Mouse (Mus musculus) neural tube, postnatal 0 days (tissue): ENCODE results near the gene Dll1. TPM values are rescaled to one million over a fixed set of nuclear protein-coding genes. Genes with fewer than 3 reads are reported as not detected.

Source experiments
- polyA plus RNA-seq: library from polyadenylated mRNA; unstranded; fragments of >200 nt; fragmentation: Nextera tagmentation; extraction: Ambion mirVana; gene quantifications from 2 replicates; pipeline ENCODE4 v1.2.1, GENCODE M21; 2015

Gene Dll1
- polyA plus RNA-seq = 8.9 and 9.4 TPM in 2 replicates

DNA sequence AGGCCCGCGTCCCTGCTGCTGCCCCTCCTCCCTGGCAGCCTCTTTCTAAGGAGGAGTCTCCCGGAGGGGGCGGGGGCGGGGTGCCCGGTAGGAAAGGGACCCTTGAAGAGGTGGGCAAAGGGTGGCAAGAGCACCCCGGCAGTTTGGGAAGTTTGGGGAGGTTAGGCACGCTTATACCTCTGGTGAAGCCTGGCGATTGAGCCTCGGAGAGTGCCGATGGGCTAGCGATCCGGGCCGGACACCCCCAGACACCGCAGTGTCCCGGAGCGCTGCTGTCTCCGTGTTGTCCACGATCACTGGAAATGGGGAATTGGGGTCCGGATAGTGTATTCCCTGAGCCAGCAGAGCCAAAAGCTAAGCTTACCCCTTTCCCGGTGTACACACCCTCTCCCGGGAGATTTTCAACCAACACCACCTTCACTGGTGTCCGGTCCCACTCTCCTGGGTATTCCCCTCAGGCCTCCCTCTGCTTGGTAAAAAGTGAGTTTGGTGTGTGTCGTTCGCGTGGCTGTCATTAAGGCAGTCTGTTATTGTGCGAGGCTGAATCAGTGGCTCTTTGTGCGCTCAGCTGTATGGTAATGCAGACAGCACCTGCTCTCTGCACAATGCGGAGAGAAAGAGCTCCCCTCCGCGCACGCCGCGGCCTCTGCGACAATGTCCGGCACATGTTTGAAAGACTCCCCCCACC lies at the start of gene Dll1:
Gene Dll1, minus strand, starts transcription at position 379 of the 688 bp plus-strand sequence.

DNA sequence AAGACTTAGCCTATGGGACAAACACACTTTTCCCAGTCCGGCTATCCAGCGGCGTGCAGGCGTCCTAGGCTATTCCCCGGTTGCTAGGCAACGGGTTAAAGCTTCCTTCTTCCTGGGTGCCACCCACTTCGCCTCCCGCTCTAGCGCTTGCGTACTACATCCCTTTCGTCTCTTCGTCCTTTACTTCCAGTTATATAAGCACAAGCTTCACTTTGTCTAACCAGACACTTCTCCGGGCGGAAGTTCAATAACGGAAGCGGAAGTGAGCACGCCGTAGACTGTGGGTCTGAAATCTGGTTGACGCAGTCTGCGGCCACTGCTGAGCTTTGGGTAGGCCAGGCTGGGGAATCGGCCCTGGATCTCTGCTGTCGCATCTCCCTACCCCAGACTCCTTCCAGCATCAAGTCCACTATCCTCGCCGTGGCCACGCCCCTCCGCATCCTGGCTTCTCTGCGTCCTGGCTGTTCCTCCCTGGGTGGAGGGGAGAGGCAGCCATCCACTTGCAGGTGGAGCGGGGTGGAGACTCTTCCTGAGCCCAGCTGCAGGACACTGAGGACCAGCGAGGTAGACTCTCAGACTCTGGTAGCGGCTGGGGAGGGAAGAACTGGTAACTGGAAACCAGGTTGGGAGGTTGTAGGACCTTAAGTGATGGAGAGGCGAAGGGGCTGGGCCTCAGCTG lies 19.5 kb upstream of the Dll1 start, which contains the start of gene Fam120b:
Gene Fam120b, plus strand, starts transcription at position 206 of the 679 bp plus-strand sequence.

Other genes with a start within 250 kb of the Dll1 start
- 29.0 and 29.2 TPM in 2 replicates for gene Fam120b, start 19.3 kb upstream of the Dll1 start, polyA plus RNA-seq
- gene Psmb1, start 122.9 kb upstream of the Dll1 start, polyA plus RNA-seq = 273 and 290 TPM in 2 replicates
- 40.4 and 46.1 TPM in 2 replicates for gene Tbp, start 123.0 kb upstream of the Dll1 start, polyA plus RNA-seq
- 55.9 and 61.4 TPM in 2 replicates for gene Pdcd2, start 150.4 kb upstream of the Dll1 start, polyA plus RNA-seq
- 1.3 TPM in 2 replicates for gene Prdm9, start 187.5 kb upstream of the Dll1 start, polyA plus RNA-seq